Mouse (Mus musculus): ENCODE measurements around the gene Arhgef12. TPM values are rescaled to one million over a fixed set of nuclear protein-coding genes. Genes with fewer than 3 reads are reported as not detected.

Gene Arhgef12
- polyA plus RNA-seq, 1 experiment from 2014 or later = 12.3 TPM

- H3K4me2 ChIP-seq (replicated peaks) = no peak overlapping the region
- H3K27me3 ChIP-seq = peaks cover 6% of the 10 kb centered on the region; the same call in 1 of the 2 replicates
- H3K4me1 ChIP-seq = peaks cover 9% of the 10 kb centered on the region
- H3K27ac ChIP-seq = no peak overlapping the region
- H3K9me3 ChIP-seq = no peaks in the 10 kb centered on the region
- H3K9ac ChIP-seq = no peak overlapping the region
- no peak for ATAC-seq (ENCODE audit: low FRiP score, low read depth)
- WGBS = 50% methylated on average over 7 of the region's 7 CpGs
- no peak overlapping the region for H3K4me3 ChIP-seq
- no peaks in the 10 kb centered on the region for H3K36me3 ChIP-seq
These were observed 174.9 kb downstream of the Arhgef12 start for GRCm38 (mm10) chr9:42932146-42932545.

DNA sequence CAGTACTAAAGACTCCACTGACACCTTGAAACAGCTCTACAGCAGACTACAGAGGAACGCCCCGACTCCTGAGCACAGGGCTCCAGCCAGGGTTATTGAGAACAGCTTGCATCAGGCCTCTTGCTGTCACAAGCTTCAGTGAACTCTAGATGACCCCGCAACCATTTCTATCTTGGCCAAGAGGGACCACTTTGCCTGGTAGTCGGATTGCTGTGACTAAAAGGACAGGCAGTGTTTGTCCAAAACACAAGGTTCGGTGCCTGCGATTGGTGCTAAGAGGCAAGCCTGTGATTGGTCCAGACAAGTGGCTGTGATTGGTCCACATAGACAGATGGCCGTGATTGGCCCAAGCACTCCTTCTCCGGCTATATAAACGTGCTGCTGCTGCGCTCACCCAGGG is 179.5 kb downstream of the Arhgef12 start:
- no peaks in the 10 kb centered on the region for H3K9me3 ChIP-seq
- 54% methylated on average over 10 of the region's 10 CpGs for WGBS
- no peaks in the 10 kb centered on the region for H3K27me3 ChIP-seq
- H3K27ac ChIP-seq = no peak overlapping the region; the same call in 1 of the 2 replicates
- H3K9ac ChIP-seq = no peak overlapping the region
- H3K36me3 ChIP-seq = no peaks in the 10 kb centered on the region
- ATAC-seq (ENCODE audit: low FRiP score, low read depth) = 0 out of 2 replicates have a peak, but pooled peaks have one; percentile 28
- H3K4me1 ChIP-seq = peaks cover 18% of the 10 kb centered on the region
- H3K4me2 ChIP-seq (replicated peaks) = no peak overlapping the region
- H3K4me3 ChIP-seq = no peak overlapping the region

- Histone ChIP-seq H3K27ac (no peak overlapping the region), H3K4me1 (peaks cover 21% of the 10 kb centered on the region), H3K4me2 (replicated peaks) (no peak overlapping the region), H3K9me3 (no peaks in the 10 kb centered on the region), H3K4me3 (no peak overlapping the region), H3K27me3 (no peaks in the 10 kb centered on the region), H3K9ac (no peak overlapping the region), H3K36me3 (no peaks in the 10 kb centered on the region)
- WGBS = 79% methylated on average over 6 of the region's 6 CpGs
- ATAC-seq (ENCODE audit: low FRiP score, low read depth) = no peak
These were observed 180.5 kb downstream of the Arhgef12 start for GRCm38 (mm10) chr9:42926564-42926963.

- Histone ChIP-seq H3K27ac (no peak overlapping the region), H3K9me3 (no peaks in the 10 kb centered on the region), H3K9ac (no peak overlapping the region), H3K36me3 (no peaks in the 10 kb centered on the region), H3K4me1 (peaks cover 26% of the 10 kb centered on the region), H3K27me3 (no peaks in the 10 kb centered on the region), H3K4me3 (no peak overlapping the region), H3K4me2 (replicated peaks) (no peak overlapping the region)
- WGBS = 74% methylated on average over 4 of the region's 4 CpGs
- ATAC-seq (ENCODE audit: low FRiP score, low read depth) = no peak
These were observed 185.2 kb downstream of the Arhgef12 start for GRCm38 (mm10) chr9:42921830-42922229.

DNA sequence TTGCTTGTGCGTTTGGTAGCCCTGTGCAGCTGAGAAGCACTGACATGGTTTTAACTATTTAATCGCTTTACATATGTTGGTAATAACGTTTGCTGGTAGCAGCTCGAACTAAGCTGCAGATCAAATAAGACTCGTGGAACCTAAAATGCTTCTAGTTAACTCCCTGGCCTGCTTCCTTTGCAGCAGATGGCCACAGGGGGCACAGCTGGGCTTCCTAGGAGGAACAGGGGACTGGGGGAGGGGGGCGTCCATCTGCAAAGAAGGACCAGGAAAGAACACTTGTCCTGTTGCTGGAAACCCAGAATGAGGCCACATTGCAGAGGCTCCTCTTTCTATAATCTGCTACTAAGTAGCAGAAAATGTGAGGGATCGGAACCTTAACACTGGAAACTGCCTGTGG is 186.8 kb downstream of the Arhgef12 start:
- no peak overlapping the region for H3K9ac ChIP-seq
- H3K36me3 ChIP-seq = no peaks in the 10 kb centered on the region
- WGBS = 27% methylated on average over 7 of the region's 7 CpGs

GRCm38 (mm10) chr9:42917911-42918310 is 189.1 kb downstream of the Arhgef12 start:
- Histone ChIP-seq H3K27ac (no peak overlapping the region), H3K27me3 (no peaks in the 10 kb centered on the region), H3K36me3 (no peaks in the 10 kb centered on the region), H3K4me3 (no peak overlapping the region), H3K4me2 (replicated peaks) (no peak overlapping the region), H3K9me3 (no peaks in the 10 kb centered on the region), H3K9ac (no peak overlapping the region), H3K4me1 (peaks cover 19% of the 10 kb centered on the region)
- ATAC-seq (ENCODE audit: low FRiP score, low read depth) = no peak
- WGBS = 89% methylated on average over 7 of the region's 7 CpGs

More for the DNA sequence above, 186.8 kb downstream of the Arhgef12 start:
- no peak for ATAC-seq (ENCODE audit: low FRiP score, low read depth)
- H3K4me3 ChIP-seq = no peak overlapping the region
- no peaks in the 10 kb centered on the region for H3K9me3 ChIP-seq
- H3K4me2 ChIP-seq (replicated peaks) = no peak overlapping the region
- no peaks in the 10 kb centered on the region for H3K27me3 ChIP-seq
- peaks cover 25% of the 10 kb centered on the region for H3K4me1 ChIP-seq
- H3K27ac ChIP-seq = no peak overlapping the region

Other genes with a start within 250 kb of the Arhgef12 start
- 2.6 and 2.7 TPM in 2 replicates for gene Grik4, start 162.7 kb downstream of the Arhgef12 start, polyA plus RNA-seq (2015; fragmentation: Nextera tagmentation; extraction: Ambion mirVana)
- gene Tmem136, start 9.3 kb upstream of the Arhgef12 start, polyA plus RNA-seq (2015; fragmentation: Nextera tagmentation; extraction: Ambion mirVana) = 8.3 and 8.8 TPM in 2 replicates
- 0.74 and 1.1 TPM in 2 replicates for gene Pou2f3, start 103.1 kb upstream of the Arhgef12 start, polyA plus RNA-seq (2015; fragmentation: Nextera tagmentation; extraction: Ambion mirVana)
- gene Oaf, start 132.7 kb upstream of the Arhgef12 start, polyA plus RNA-seq (2015; fragmentation: Nextera tagmentation; extraction: Ambion mirVana) = 103 and 106 TPM in 2 replicates
- gene Trim29, start 203.6 kb upstream of the Arhgef12 start, polyA plus RNA-seq (2015; fragmentation: Nextera tagmentation; extraction: Ambion mirVana) = 22.8 and 26.1 TPM in 2 replicates